Mouse (Mus musculus) cerebellum, adult 2 months (tissue): ENCODE data around the gene Vamp2. TPM values are rescaled to one million over a fixed set of nuclear protein-coding genes. Genes with fewer than 3 reads are reported as not detected.

ENCODE experiments used
- DNase-seq, 2 experiments: peaks; one replicate each; pipeline ENCODE4 v3.0.0; 2021
- H3K27ac ChIP-seq: fragments of 200-500 bp; 2 replicates; pipeline ENCODE4 v1.5.1; 2012; ENCODE audit warnings: low read length, control low read depth, inconsistent platforms; ENCODE audit not compliant: insufficient read depth
- H3K27me3 ChIP-seq: fragments of 200-500 bp; 2 replicates; pipeline ENCODE4 v1.6.1; 2012; ENCODE audit warnings: inconsistent platforms, mild to moderate bottlenecking, low read length, moderate library complexity; ENCODE audit not compliant: control insufficient read depth, insufficient read depth
- H3K4me1 ChIP-seq: fragments of 200-500 bp; 2 replicates; pipeline ENCODE4 v1.6.1; 2011; ENCODE audit warnings: low read length; ENCODE audit not compliant: control insufficient read depth, insufficient read depth
- H3K4me3 ChIP-seq: fragments of 200-500 bp; replicated peaks from 2 replicates; pipeline ENCODE3; 2011; ENCODE audit warnings: mild to moderate bottlenecking, low read depth, low read length, control low read depth; ENCODE audit not compliant: insufficient read depth
- CTCF ChIP-seq: fragments of 200-500 bp; IDR thresholded peaks from 2 replicates; pipeline ENCODE4 v1.5.1; 2011; ENCODE audit warnings: low read depth, mild to moderate bottlenecking, control low read depth, low read length, moderate library complexity, borderline replicate concordance; ENCODE audit not compliant: insufficient read depth
- POLR2A ChIP-seq: fragments of 200-500 bp; IDR thresholded peaks from 2 replicates; pipeline ENCODE4 v1.6.1; 2011; ENCODE audit warnings: low read length, control low read depth, borderline replicate concordance; ENCODE audit not compliant: insufficient read depth
- WGBS: fragments of 180-500 bp; shearing (Covaris S2); methylation state at CpG from one replicate; pipeline ENCODE4 v1.1.7; 2018; 5-methylcytosine and 5-hydroxymethylcytosine counted together
- polyA plus RNA-seq: library from polyadenylated mRNA; depleted of rRNA; stranded (reverse); fragments of >200 nt; gene quantifications from 2 replicates; pipeline ENCODE4 v1.2.3, GENCODE M21; 2012

The Vamp2 gene
- polyA plus RNA-seq, 1 experiment, result 672 TPM

DNA sequence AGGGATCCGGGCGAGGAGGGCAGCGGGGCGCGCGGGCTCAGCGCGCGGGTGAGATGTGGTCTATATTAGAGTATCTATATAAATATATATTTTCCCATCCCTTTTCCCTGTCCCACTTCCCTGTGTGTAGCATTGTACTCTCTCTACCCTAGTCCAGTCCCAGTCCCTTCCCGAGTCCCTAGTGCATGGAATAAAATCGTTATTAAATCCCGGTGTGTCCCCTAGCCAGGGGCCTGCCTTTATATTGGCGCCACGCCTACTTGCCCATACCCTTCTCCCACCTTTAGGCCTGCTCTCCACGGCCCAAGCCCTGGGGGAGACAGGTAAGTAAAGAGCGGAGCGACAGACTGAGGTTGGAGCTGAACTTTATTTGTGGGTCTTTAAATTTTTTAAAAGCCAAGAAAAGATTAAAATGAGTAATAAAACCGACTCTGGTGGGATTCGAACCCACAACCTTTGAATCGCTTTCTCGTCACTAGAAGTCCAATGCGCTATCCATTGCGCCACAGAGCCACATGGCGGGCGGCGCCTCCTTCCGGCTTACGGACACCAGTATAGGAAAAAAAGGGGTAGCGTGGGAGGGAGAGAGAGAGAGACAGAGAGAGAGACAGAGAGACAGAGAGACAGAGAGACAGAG, 34.9 kb downstream of the Vamp2 start:
- TF ChIP-seq CTCF (no peak; the same call in 1 of the 2 replicates), POLR2A (no peak)
- peak; percentile 90 for DNase-seq
- no peaks in the 10 kb centered on the region for H3K27me3 ChIP-seq
- no peak overlapping the region for H3K27ac ChIP-seq
- under 1% methylated on average over 29 of the region's 29 CpGs for WGBS
- no peaks in the 10 kb centered on the region for H3K4me1 ChIP-seq
- peak overlapping the region; percentile 84 for H3K4me3 ChIP-seq

DNA sequence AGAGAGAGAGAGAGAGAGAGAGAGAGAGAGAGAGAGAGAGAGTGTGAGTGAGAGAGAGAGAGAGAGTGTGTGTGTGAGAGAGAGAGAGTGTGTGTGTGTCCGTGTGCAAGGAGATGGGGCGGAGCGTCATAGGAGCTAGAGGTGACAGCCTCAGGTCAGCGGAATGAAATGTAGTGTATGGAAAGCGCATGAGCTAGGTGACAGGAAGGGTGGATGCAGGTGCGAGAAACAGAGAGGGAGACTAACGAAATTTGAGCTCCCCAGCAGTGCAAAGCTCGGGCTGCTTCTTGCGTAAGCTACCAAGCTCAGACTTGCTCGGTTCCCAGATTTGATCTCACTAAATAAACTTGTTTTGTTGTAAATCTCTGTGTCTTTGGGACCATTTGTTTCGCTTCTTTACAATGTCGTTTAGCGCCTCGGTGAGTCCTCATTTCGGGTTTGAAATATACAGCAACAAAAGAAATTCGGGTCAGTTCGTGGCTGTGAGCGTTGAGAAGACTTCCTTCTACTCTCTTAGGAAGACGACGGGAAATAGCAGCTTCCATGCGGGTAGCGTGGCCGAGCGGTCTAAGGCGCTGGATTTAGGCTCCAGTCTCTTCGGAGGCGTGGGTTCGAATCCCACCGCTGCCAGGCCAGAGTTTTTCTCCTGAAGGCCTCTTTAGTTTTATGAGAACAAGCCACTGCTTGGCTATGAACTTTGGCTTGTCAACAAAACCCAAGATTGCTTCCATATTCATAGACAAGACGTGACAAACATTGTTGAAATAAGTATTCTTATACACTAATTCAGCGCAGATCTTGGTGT, 35.6 kb downstream of the Vamp2 start:
- H3K4me1 ChIP-seq, result no peaks in the 10 kb centered on the region
- TF ChIP-seq POLR2A (no peak), CTCF (no peak)
- under 1% methylated on average over 31 of the region's 31 CpGs for WGBS

DNA sequence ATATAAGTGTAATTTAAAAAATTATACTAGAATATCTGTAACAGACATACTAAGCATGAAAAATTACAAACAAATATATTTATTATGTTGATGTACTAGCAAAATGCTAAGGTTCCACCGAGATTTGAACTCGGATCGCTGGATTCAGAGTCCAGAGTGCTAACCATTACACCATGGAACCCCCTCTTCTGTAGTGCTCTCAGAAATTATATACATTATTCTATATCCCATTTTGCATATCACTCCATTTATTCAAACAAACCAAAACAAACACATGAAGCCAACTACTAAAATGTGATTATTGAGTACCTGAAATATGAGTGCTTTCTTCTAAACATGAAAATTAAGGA, 36.2 kb downstream of the Vamp2 start:
- WGBS, result under 1% methylated on average over 3 of the region's 3 CpGs
- H3K4me3 ChIP-seq, result peak overlapping the region; percentile 23
- DNase-seq, result peak; percentile 67 to 76
- no peak overlapping the region for H3K27ac ChIP-seq
- no peaks in the 10 kb centered on the region for H3K4me1 ChIP-seq
- TF ChIP-seq POLR2A, result no peak
- no peak for TF ChIP-seq CTCF
- H3K27me3 ChIP-seq, result no peaks in the 10 kb centered on the region

More for the DNA sequence above, 35.6 kb downstream of the Vamp2 start:
- Histone ChIP-seq H3K27me3 (no peaks in the 10 kb centered on the region), H3K4me3 (peak overlapping the region; percentile 84), H3K27ac (peak overlapping the region; percentile 75)
- peak; percentile 86 to 93 for DNase-seq

DNA sequence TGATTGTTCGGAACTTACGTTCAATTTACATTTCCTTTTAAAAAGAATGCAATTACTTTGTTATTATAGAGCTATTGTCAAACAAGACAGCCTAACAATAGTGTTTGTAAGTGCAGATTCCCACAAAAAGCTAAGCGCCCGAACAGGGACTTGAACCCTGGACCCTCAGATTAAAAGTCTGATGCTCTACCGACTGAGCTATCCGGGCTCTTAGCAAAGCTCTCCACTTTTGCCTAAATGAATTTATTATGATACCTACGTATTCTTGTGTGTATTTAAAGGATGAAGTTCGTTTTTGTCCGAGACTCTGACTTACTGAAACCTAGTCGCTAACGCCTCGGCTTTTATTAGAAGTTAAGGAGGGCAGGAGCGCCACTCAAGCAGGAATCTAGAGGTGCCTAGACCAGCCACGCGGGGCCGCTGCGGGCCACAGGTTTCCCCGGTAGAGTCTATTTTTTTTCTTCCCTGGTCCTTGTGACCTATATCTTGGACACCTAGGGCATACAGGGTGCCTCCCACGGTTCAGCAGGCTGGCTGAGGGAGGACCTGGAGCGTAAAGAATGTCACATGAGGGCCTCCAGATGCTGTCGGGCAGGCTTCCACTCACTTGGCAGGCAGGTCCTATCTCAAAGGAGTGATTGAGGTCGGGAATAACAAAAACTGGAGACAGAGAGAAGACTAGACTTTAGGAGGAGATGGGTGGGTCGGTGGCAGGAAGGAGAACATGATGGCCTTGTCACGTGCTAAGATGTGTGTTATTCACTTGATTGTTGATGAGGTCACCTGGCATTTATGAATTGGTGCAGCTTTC, 37.0 kb downstream of the Vamp2 start:
- DNase-seq, result peak; percentile 90
- Histone ChIP-seq H3K4me1 (no peaks in the 10 kb centered on the region), H3K27me3 (no peaks in the 10 kb centered on the region), H3K27ac (peak overlapping the region; percentile 81), H3K4me3 (peak overlapping the region; percentile 89)
- under 1% methylated on average over 24 of the region's 24 CpGs for WGBS
- TF ChIP-seq POLR2A (peak; percentile 6; the same call in 1 of the 2 replicates), CTCF (peak; percentile 54; the same call in 1 of the 2 replicates)

DNA sequence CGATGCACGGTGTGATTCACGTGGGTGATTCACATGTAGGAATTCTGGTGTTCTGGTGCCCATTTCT, 37.4 kb downstream of the Vamp2 start, which contains the start of gene Aloxe3:
TSS of gene Aloxe3 (plus strand) at position 45 of the 67 bp plus-strand sequence.
- peak within 1 kb of the TSS; percentile 89 for H3K4me3 ChIP-seq
- 0 out of 2 replicates have a peak, but pooled peaks have one; percentile 4 for TF ChIP-seq POLR2A
- no peak for TF ChIP-seq CTCF
- peak within 1 kb of the TSS; percentile 81 for H3K27ac ChIP-seq
- 0% methylated on average over 3 of the region's 3 CpGs for WGBS
- no peaks in the 10 kb centered on the region for H3K4me1 ChIP-seq
- DNase-seq, result no peak
- no peaks in the 10 kb centered on the region for H3K27me3 ChIP-seq

DNA sequence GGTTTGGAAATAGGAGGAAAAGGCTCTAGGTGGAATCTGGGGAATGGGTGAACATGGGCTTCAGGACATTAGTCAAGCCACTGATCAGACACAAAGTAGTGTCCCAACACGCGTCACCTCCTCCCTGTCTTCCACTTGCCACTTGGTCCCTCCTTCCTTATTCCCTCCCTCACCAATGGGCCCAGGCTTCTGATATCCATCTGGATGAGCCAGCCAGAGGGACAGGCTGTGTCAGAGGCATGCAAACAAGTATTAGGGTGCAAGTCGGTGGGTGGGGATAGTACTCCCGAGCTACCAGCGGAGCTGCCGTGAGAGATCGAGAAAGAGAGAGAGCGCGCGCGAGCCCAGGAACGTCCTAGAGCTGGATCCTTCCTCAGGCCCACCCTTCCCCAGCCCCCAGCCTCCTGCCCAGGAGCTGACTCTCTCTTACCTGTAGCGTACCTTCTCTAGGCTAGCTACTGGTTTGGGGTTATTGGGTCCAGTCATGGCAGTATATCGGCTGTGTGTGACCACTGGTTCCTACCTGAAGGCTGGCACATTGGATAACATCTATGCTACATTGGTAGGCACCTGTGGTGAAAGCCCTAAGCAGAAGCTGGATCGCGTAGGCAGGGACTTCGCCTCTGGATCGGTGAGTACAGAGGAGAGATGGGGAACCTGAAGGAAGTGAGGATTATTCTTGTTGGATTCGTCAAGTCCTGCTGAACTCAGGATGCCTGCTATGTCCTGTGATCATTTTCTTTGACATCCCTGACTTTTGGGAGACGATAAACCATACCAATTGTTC, 37.8 kb downstream of the Vamp2 start:
- DNase-seq, result peak; percentile 67 to 69
- peak overlapping the region; percentile 89 for H3K4me3 ChIP-seq
- H3K27me3 ChIP-seq, result no peaks in the 10 kb centered on the region
- TF ChIP-seq CTCF, result no peak
- no peak for TF ChIP-seq POLR2A
- peak overlapping the region; percentile 81 for H3K27ac ChIP-seq
- no peaks in the 10 kb centered on the region for H3K4me1 ChIP-seq
- WGBS, result 10% methylated on average over 20 of the region's 20 CpGs

DNA sequence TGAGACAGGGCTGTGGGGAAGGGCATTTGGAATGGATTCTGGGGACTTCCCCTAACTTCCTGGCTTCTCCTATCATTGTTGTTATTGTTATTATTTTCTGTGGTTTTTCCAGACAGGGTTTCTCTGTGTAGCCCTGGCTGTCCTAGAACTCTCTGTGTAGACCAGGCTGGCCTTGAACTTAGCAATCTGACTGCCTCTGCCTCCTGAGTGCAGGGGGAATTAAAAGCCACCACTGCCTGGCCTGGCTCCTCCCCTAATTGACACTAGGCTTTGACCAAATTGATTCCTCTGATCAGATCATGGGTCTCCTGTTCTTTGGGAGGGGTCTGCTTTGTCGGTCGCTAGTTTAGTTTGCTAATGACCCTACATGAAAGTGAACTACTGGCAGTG, 38.4 kb downstream of the Vamp2 start:
- H3K4me1 ChIP-seq, result no peaks in the 10 kb centered on the region
- H3K4me3 ChIP-seq, result peak overlapping the region; percentile 89
- no peak for TF ChIP-seq CTCF
- no peak for TF ChIP-seq POLR2A
- H3K27me3 ChIP-seq, result no peaks in the 10 kb centered on the region
- peak in 1 of 2 experiments; percentile 24 for DNase-seq
- peak overlapping the region; percentile 29; the same call in 1 of the 2 replicates for H3K27ac ChIP-seq
- 64% methylated on average over 2 of the region's 2 CpGs for WGBS
